Mouse (Mus musculus): ENCODE measurements around the gene Gpr146. TPM values are rescaled to one million over a fixed set of nuclear protein-coding genes. Genes with fewer than 3 reads are reported as not detected.
A peak's percentile ranks its signal among the peaks of the same experiment; 100 is the strongest.

Gpr146 gene
- polyA plus RNA-seq, 1 experiment from 2014 or later, result 3.1 TPM

DNA sequence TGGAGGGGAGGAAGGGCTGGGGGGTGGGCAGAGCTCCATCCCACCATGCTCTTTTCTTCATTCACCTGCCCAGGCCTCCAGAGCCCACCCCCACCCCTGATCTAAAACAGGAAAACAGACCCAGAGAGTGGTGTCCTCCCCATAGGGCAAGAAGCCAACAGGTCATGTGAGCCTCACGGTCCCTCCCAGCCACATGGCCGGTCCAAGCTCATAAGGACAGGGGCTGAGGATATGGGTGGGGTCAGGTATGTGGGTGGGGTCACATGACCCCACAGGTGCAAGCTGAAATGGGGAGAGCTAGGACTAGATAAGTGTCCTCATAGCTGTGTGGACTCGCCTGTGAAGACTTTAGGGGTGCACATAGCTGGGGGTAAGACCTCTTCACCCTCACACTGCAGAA is 39.1 kb upstream of the Gpr146 start:
- no peaks in the 10 kb centered on the region for H3K9me3 ChIP-seq (ENCODE audit: control insufficient read depth, low read length)
- ATAC-seq (ENCODE audit: low FRiP score, low TSS enrichment), result no peak
- H3K9ac ChIP-seq (ENCODE audit: low read depth, low read length), result no peak overlapping the region
- H3K27me3 ChIP-seq (ENCODE audit: control insufficient read depth, insufficient read depth, low read length), result no peaks in the 10 kb centered on the region
- 77% methylated on average over 3 of the region's 3 CpGs for WGBS
- no peak overlapping the region for H3K4me3 ChIP-seq (ENCODE audit: low read length)
- H3K4me1 ChIP-seq (ENCODE audit: control insufficient read depth, insufficient read depth, low read length), result peaks cover 6% of the 10 kb centered on the region; the same call in 1 of the 2 replicates
- H3K27ac ChIP-seq (ENCODE audit: low read depth, low read length), result no peak overlapping the region
- H3K36me3 ChIP-seq (ENCODE audit: control insufficient read depth, insufficient read depth, low read length), result peaks cover 64% of the 10 kb centered on the region
- no peak overlapping the region for H3K4me2 ChIP-seq (replicated peaks; ENCODE audit: low read depth, low read length)

- Histone ChIP-seq H3K27ac (ENCODE audit: low read depth, low read length) (no peak overlapping the region), H3K36me3 (ENCODE audit: control insufficient read depth, insufficient read depth, low read length) (peaks cover 64% of the 10 kb centered on the region), H3K9me3 (ENCODE audit: control insufficient read depth, low read length) (no peaks in the 10 kb centered on the region), H3K4me1 (ENCODE audit: control insufficient read depth, insufficient read depth, low read length) (peaks cover 11% of the 10 kb centered on the region; the same call in 1 of the 2 replicates), H3K27me3 (ENCODE audit: control insufficient read depth, insufficient read depth, low read length) (no peaks in the 10 kb centered on the region), H3K4me3 (ENCODE audit: low read length) (no peak overlapping the region), H3K4me2 (replicated peaks; ENCODE audit: low read depth, low read length) (no peak overlapping the region), H3K9ac (ENCODE audit: low read depth, low read length) (no peak overlapping the region)
- 67% methylated on average over 11 of the region's 11 CpGs for WGBS
- ATAC-seq (ENCODE audit: low FRiP score, low TSS enrichment), result no peak
Measured at GRCm38 (mm10) chr5:139338891-139339290, 38.6 kb upstream of the Gpr146 start.

GRCm38 (mm10) chr5:139344021-139344686 is 33.3 kb upstream of the Gpr146 start:
- WGBS, result 6% methylated on average over 12 of the region's 12 CpGs

DNA sequence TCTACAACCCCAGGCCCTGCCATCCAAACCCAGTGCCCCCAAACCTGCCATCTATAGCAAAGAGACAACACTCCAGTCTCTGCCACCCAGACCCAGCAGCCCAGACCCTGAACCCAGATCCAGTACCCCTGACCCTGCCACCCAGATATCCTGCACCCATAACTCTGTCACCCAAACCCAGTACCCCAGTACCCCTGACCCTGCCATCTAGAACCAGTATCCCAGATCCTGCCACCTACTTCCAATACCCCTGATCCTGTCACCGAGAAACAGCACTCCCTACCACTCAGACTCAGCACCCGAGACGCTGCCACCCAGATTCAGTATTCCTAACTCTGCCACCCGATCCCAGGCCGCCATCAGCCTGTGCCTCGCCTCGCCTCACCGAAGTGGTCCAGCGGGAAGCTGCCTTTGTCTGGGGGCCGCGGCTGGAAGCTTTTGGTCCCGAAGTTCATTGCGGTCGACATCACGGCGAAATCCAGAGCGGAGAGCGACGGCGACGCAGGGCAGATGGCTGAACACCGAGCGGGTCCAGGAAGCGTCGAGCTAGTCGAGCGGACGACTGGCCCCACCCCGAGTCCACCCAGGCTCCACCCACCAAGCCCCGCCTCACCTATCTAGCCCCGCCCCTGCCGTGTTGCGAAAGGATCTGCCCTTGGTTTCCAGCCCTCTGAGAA is 32.7 kb upstream of the Gpr146 start:
- Histone ChIP-seq H3K4me2 (replicated peaks; ENCODE audit: low read depth, low read length) (peak overlapping the region; percentile 89), H3K27me3 (ENCODE audit: control insufficient read depth, insufficient read depth, low read length) (no peaks in the 10 kb centered on the region), H3K4me3 (ENCODE audit: low read length) (peak overlapping the region; percentile 93), H3K9me3 (ENCODE audit: control insufficient read depth, low read length) (no peaks in the 10 kb centered on the region), H3K9ac (ENCODE audit: low read depth, low read length) (peak overlapping the region; percentile 92), H3K4me1 (ENCODE audit: control insufficient read depth, insufficient read depth, low read length) (peaks cover 13% of the 10 kb centered on the region; the same call in 1 of the 2 replicates), H3K27ac (ENCODE audit: low read depth, low read length) (peak overlapping the region; percentile 83; the same call in 1 of the 2 replicates), H3K36me3 (ENCODE audit: control insufficient read depth, insufficient read depth, low read length) (peaks cover 28% of the 10 kb centered on the region)
- peak; percentile 88 for ATAC-seq (ENCODE audit: low FRiP score, low TSS enrichment)
- WGBS, result under 1% methylated on average over 33 of the region's 33 CpGs

More at GRCm38 (mm10) chr5:139344021-139344686, 33.3 kb upstream of the Gpr146 start:
- peak overlapping the region; percentile 89 for H3K4me2 ChIP-seq (replicated peaks; ENCODE audit: low read depth, low read length)
- peaks cover 13% of the 10 kb centered on the region; the same call in 1 of the 2 replicates for H3K4me1 ChIP-seq (ENCODE audit: control insufficient read depth, insufficient read depth, low read length)
- H3K9me3 ChIP-seq (ENCODE audit: control insufficient read depth, low read length), result no peaks in the 10 kb centered on the region
- H3K27ac ChIP-seq (ENCODE audit: low read depth, low read length), result peak overlapping the region; percentile 52; the same call in 1 of the 2 replicates
- peak overlapping the region; percentile 92 for H3K9ac ChIP-seq (ENCODE audit: low read depth, low read length)
- H3K4me3 ChIP-seq (ENCODE audit: low read length), result peak overlapping the region; percentile 93
- ATAC-seq (ENCODE audit: low FRiP score, low TSS enrichment), result peak; percentile 68
- no peaks in the 10 kb centered on the region for H3K27me3 ChIP-seq (ENCODE audit: control insufficient read depth, insufficient read depth, low read length)
- H3K36me3 ChIP-seq (ENCODE audit: control insufficient read depth, insufficient read depth, low read length), result peaks cover 35% of the 10 kb centered on the region

DNA sequence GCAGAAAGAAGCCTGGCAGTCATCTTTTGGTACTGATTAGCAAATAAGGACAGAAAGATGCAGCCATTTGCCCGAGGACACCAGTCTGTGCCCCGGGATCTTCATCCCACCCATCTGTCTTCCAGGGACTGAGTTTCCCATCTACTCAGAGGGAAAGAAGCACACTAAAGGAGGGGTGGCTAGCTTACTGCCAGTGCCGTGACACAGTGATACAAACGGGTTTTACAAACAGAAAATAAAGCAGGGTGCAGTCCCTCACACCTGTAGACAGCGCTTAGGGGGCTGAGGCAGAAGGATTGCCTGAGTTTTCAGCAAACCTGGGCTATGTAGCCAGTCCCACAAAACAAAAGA is 32.2 kb upstream of the Gpr146 start:
- Histone ChIP-seq H3K9me3 (ENCODE audit: control insufficient read depth, low read length) (no peaks in the 10 kb centered on the region), H3K27me3 (ENCODE audit: control insufficient read depth, insufficient read depth, low read length) (no peaks in the 10 kb centered on the region), H3K36me3 (ENCODE audit: control insufficient read depth, insufficient read depth, low read length) (peaks cover 24% of the 10 kb centered on the region), H3K9ac (ENCODE audit: low read depth, low read length) (peak overlapping the region; percentile 46; the same call in 1 of the 2 replicates), H3K27ac (ENCODE audit: low read depth, low read length) (no peak overlapping the region; the same call in 1 of the 2 replicates), H3K4me1 (ENCODE audit: control insufficient read depth, insufficient read depth, low read length) (peaks cover 13% of the 10 kb centered on the region; the same call in 1 of the 2 replicates), H3K4me3 (ENCODE audit: low read length) (peak overlapping the region; percentile 93), H3K4me2 (replicated peaks; ENCODE audit: low read depth, low read length) (peak overlapping the region; percentile 89)
- ATAC-seq (ENCODE audit: low FRiP score, low TSS enrichment), result peak; percentile 21
- 8% methylated on average over 5 of the region's 5 CpGs for WGBS

DNA sequence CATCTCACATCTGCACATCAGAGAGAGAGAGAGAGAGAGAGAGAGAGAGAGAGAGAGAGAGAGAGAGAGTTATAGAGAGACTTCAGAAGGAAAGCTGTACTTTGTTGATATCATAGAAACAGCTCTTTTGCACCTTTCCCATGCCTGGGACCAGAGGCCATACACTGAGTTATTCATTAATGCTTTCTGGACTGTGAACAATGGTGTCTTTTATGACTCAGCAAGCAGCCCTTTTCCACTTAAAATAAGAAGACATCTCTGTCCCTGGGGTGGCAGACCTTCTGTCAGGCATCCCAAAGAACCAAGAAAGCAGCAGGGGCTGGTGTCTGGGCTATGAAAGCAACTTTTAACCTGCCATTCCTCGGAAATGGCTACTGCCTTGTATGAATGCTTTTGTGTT is 30.3 kb upstream of the Gpr146 start:
- H3K4me2 ChIP-seq (replicated peaks; ENCODE audit: low read depth, low read length), result no peak overlapping the region
- H3K9me3 ChIP-seq (ENCODE audit: control insufficient read depth, low read length), result no peaks in the 10 kb centered on the region
- H3K27me3 ChIP-seq (ENCODE audit: control insufficient read depth, insufficient read depth, low read length), result peaks cover 6% of the 10 kb centered on the region; the same call in 1 of the 2 replicates
- H3K4me1 ChIP-seq (ENCODE audit: control insufficient read depth, insufficient read depth, low read length), result peaks cover 19% of the 10 kb centered on the region
- peaks cover 8% of the 10 kb centered on the region for H3K36me3 ChIP-seq (ENCODE audit: control insufficient read depth, insufficient read depth, low read length)
- H3K9ac ChIP-seq (ENCODE audit: low read depth, low read length), result no peak overlapping the region
- H3K4me3 ChIP-seq (ENCODE audit: low read length), result no peak overlapping the region
- H3K27ac ChIP-seq (ENCODE audit: low read depth, low read length), result peak overlapping the region; percentile 62; the same call in 1 of the 2 replicates
- no peak for ATAC-seq (ENCODE audit: low FRiP score, low TSS enrichment)
- 67% methylated on average over 1 of the region's 1 CpGs for WGBS

DNA sequence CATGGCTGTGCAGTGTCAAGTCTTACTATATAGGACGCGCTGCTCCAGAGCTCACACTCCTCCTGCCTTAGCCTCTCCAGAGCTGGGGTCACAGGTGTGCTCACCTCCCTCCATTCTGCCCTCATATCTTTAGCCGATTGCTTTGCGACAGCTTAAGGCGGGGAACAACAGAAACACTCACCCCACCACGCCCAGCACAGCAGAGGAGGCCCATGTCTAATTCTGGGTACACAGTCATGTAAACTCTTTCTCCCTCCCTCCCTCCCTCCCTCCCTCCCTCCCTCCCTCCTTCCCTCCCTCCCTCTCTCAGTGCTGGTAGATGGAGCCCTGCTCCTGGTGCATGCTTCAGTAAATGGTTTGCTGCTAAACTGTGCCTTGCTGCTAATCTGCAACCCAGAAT is 27.8 kb upstream of the Gpr146 start:
- Histone ChIP-seq H3K9me3 (ENCODE audit: control insufficient read depth, low read length) (no peaks in the 10 kb centered on the region), H3K27me3 (ENCODE audit: control insufficient read depth, insufficient read depth, low read length) (peaks cover 6% of the 10 kb centered on the region; the same call in 1 of the 2 replicates), H3K4me1 (ENCODE audit: control insufficient read depth, insufficient read depth, low read length) (peaks cover 9% of the 10 kb centered on the region), H3K4me2 (replicated peaks; ENCODE audit: low read depth, low read length) (no peak overlapping the region), H3K9ac (ENCODE audit: low read depth, low read length) (no peak overlapping the region), H3K36me3 (ENCODE audit: control insufficient read depth, insufficient read depth, low read length) (no peaks in the 10 kb centered on the region), H3K4me3 (ENCODE audit: low read length) (no peak overlapping the region), H3K27ac (ENCODE audit: low read depth, low read length) (no peak overlapping the region)
- 78% methylated on average over 6 of the region's 6 CpGs for WGBS
- no peak for ATAC-seq (ENCODE audit: low FRiP score, low TSS enrichment)

GRCm38 (mm10) chr5:139351134-139351533 is 26.4 kb upstream of the Gpr146 start, which contains the start of gene Cox19:
Cox19 (minus strand) TSS chr5:139351418.
- no peak within 1 kb of the TSS for H3K4me2 ChIP-seq (replicated peaks; ENCODE audit: low read depth, low read length)
- no peak within 1 kb of the TSS for H3K9ac ChIP-seq (ENCODE audit: low read depth, low read length)
- no peak for ATAC-seq (ENCODE audit: low FRiP score, low TSS enrichment)

DNA sequence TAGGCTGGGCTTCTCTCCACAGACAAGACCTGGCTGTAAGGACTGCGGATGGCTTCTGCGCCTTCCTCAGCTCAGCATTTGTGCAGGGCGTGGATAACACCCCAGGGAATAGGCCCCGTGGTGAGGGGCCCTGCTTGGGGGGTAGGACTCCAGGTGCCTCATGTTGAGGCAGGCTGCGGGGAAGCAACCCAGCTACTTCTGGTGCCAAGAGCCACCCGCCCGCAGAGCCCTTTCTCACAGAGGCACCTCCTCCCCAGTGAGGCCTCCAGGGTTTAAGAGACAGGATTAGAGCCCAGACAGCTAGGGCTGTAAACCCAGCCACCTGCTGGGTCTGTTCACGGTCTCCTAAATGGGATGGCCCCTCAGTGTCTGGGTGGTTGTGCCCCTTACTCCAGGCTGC is 25.9 kb upstream of the Gpr146 start:
- no peak for ATAC-seq (ENCODE audit: low FRiP score, low TSS enrichment)
- H3K27ac ChIP-seq (ENCODE audit: low read depth, low read length), result no peak overlapping the region
- H3K9ac ChIP-seq (ENCODE audit: low read depth, low read length), result no peak overlapping the region
- peaks cover 9% of the 10 kb centered on the region for H3K4me1 ChIP-seq (ENCODE audit: control insufficient read depth, insufficient read depth, low read length)
- H3K36me3 ChIP-seq (ENCODE audit: control insufficient read depth, insufficient read depth, low read length), result no peaks in the 10 kb centered on the region
- no peak overlapping the region for H3K4me3 ChIP-seq (ENCODE audit: low read length)
- no peaks in the 10 kb centered on the region for H3K9me3 ChIP-seq (ENCODE audit: control insufficient read depth, low read length)
- H3K4me2 ChIP-seq (replicated peaks; ENCODE audit: low read depth, low read length), result no peak overlapping the region
- 9% methylated on average over 8 of the region's 8 CpGs for WGBS
- peaks cover 6% of the 10 kb centered on the region; the same call in 1 of the 2 replicates for H3K27me3 ChIP-seq (ENCODE audit: control insufficient read depth, insufficient read depth, low read length)

More at GRCm38 (mm10) chr5:139351134-139351533, 26.4 kb upstream of the Gpr146 start, which contains the start of gene Cox19:
- H3K4me3 ChIP-seq (ENCODE audit: low read length), result no peak within 1 kb of the TSS
- H3K27me3 ChIP-seq (ENCODE audit: control insufficient read depth, insufficient read depth, low read length), result peaks cover 6% of the 10 kb centered on the region; the same call in 1 of the 2 replicates
- no peaks in the 10 kb centered on the region for H3K36me3 ChIP-seq (ENCODE audit: control insufficient read depth, insufficient read depth, low read length)
- H3K4me1 ChIP-seq (ENCODE audit: control insufficient read depth, insufficient read depth, low read length), result peaks cover 6% of the 10 kb centered on the region
- no peaks in the 10 kb centered on the region for H3K9me3 ChIP-seq (ENCODE audit: control insufficient read depth, low read length)
- no peak within 1 kb of the TSS for H3K27ac ChIP-seq (ENCODE audit: low read depth, low read length)
- 33% methylated on average over 5 of the region's 5 CpGs for WGBS

All from kidney, embryonic 14.5 days (tissue).